In genomic region chr11:34872432-34872831, GRCm38 (mm10) we compare ENCODE assay signal across 25 mouse cellular contexts. TPM values are rescaled to one million over a fixed set of nuclear protein-coding genes. Genes with fewer than 3 reads are reported as not detected.
"Had no signal": no experiment of that assay in that cellular context is flagged by ENCODE, and none has a peak within 500 bp of the region (broad histone marks: within the 10 kb centered on the region; RNA-seq: fewer than 3 reads in every experiment).

No protein-coding gene starts in this region.

- H3K4me2 ChIP-seq: embryonic facial prominence, embryonic 12.5 days; embryonic facial prominence, embryonic 13.5 days; embryonic facial prominence, embryonic 15.5 days; forebrain, embryonic 13.5 days; forebrain, embryonic 15.5 days; heart, embryonic 11.5 days had no signal

- ATAC-seq: forebrain, embryonic 13.5 days; forebrain, embryonic 14.5 days; forebrain, embryonic 15.5 days; forebrain, embryonic 16.5 days; forebrain, postnatal 0 days had no signal

- H3K27me3 ChIP-seq: embryonic facial prominence, embryonic 12.5 days; embryonic facial prominence, embryonic 13.5 days; embryonic facial prominence, embryonic 15.5 days; forebrain, embryonic 13.5 days; forebrain, embryonic 15.5 days had no signal

- H3K9me3 ChIP-seq: embryonic facial prominence, embryonic 10.5 days; embryonic facial prominence, embryonic 12.5 days; embryonic facial prominence, embryonic 13.5 days; embryonic facial prominence, embryonic 15.5 days; forebrain, embryonic 10.5 days; forebrain, embryonic 13.5 days; forebrain, embryonic 15.5 days; heart, embryonic 10.5 days had no signal

- H3K4me3 ChIP-seq: embryonic facial prominence, embryonic 10.5 days; embryonic facial prominence, embryonic 12.5 days; embryonic facial prominence, embryonic 13.5 days; embryonic facial prominence, embryonic 15.5 days; erythroblast, embryonic 14.5 days; forebrain, embryonic 10.5 days; forebrain, embryonic 13.5 days; forebrain, embryonic 15.5 days; gastrocnemius, adult 2 months; heart, adult 2 months; heart, embryonic 10.5 days had no signal

- DNase-seq: cerebellum, adult 9-11 months; cerebellum, postnatal 10 days; cerebellum, postnatal 14 days; cerebellum, postnatal 25 days; cerebellum, postnatal 36 days; embryo, embryonic 11 days; forebrain, postnatal 0 days; gastrocnemius, postnatal 10 days; gastrocnemius, postnatal 14 days; gastrocnemius, postnatal 36 days had no signal

- H3K9ac ChIP-seq: embryonic facial prominence, embryonic 12.5 days; embryonic facial prominence, embryonic 13.5 days; embryonic facial prominence, embryonic 15.5 days; forebrain, embryonic 13.5 days; forebrain, embryonic 15.5 days; forebrain, postnatal 0 days had no signal

- H3K27ac ChIP-seq: embryonic facial prominence, embryonic 10.5 days; embryonic facial prominence, embryonic 12.5 days; embryonic facial prominence, embryonic 13.5 days; embryonic facial prominence, embryonic 15.5 days; forebrain, embryonic 10.5 days; forebrain, embryonic 13.5 days; forebrain, embryonic 15.5 days; heart, adult 2 months; heart, embryonic 10.5 days had no signal

- H3K4me1 ChIP-seq: embryonic facial prominence, embryonic 10.5 days; embryonic facial prominence, embryonic 12.5 days; embryonic facial prominence, embryonic 15.5 days; forebrain, embryonic 10.5 days; forebrain, embryonic 13.5 days; forebrain, embryonic 15.5 days; heart, embryonic 10.5 days had no signal

- H3K36me3 ChIP-seq: embryonic facial prominence, embryonic 10.5 days; embryonic facial prominence, embryonic 12.5 days; embryonic facial prominence, embryonic 13.5 days; embryonic facial prominence, embryonic 15.5 days; forebrain, embryonic 10.5 days; forebrain, embryonic 15.5 days; heart, embryonic 10.5 days had no signal

RNA-seq across cellular contexts. Expression of gene Spdl1, which starts 39.0 kb away (rescaled TPM):
- total RNA-seq: gastrocnemius, adult 18-20 months had no signal
